Mouse (Mus musculus) MEL (cell line): ENCODE data around the gene Gdi2.
"Not testable (repeated sequence)": the region's sequence is repeated elsewhere in the genome, so short reads cannot be mapped to it uniquely, and the experiment has no call there.

Source experiments
- CHD2 ChIP-seq: IDR thresholded peaks from 2 replicates; pipeline ENCODE4 v1.6.1; 2011; ENCODE audit warnings: low read length, improper control_type of control experiment
- CTCF ChIP-seq, 3 experiments: IDR thresholded peaks in 2 of 3; conservative IDR thresholded peaks in 1 of 3; 2 replicates each; pipeline ENCODE4 v1.5.1; 2011 to 2012; ENCODE audit warnings: low read length in 3 of 3, low read depth in 2 of 3, mild to moderate bottlenecking in 2 of 3, improper control_type of control experiment in 1 of 3, inconsistent platforms in 1 of 3, mixed read lengths in 1 of 3, moderate library complexity in 1 of 3; ENCODE audit not compliant: control insufficient read depth in 1 of 3, insufficient read depth in 1 of 3, poor library complexity in 1 of 3, severe bottlenecking in 1 of 3
- GATA1 ChIP-seq: IDR thresholded peaks from 2 replicates; pipeline ENCODE4 v1.6.1; 2011; ENCODE audit warnings: low read depth, low read length, improper control_type of control experiment
- HCFC1 ChIP-seq: IDR thresholded peaks from 2 replicates; pipeline ENCODE4 v1.6.1; 2012; ENCODE audit warnings: low read depth, mild to moderate bottlenecking, inconsistent platforms, low read length, improper control_type of control experiment, moderate library complexity
- NRF1 ChIP-seq: IDR thresholded peaks from 2 replicates; pipeline ENCODE4 v1.6.1; 2014; ENCODE audit warnings: low read depth, mild to moderate bottlenecking, inconsistent platforms, low read length, improper control_type of control experiment, moderate library complexity; ENCODE audit not compliant: poor library complexity, insufficient read depth, severe bottlenecking
- RCOR1 ChIP-seq: IDR thresholded peaks from 2 replicates; pipeline ENCODE4 v1.6.1; 2012; ENCODE audit warnings: low read depth, mild to moderate bottlenecking, inconsistent platforms, low read length, improper control_type of control experiment
- USF1 ChIP-seq: IDR thresholded peaks from 2 replicates; pipeline ENCODE4 v1.6.1; 2014; ENCODE audit warnings: low read depth, mild to moderate bottlenecking, inconsistent platforms, low read length, improper control_type of control experiment, moderate library complexity
- ZC3H11A ChIP-seq: IDR thresholded peaks from 2 replicates; pipeline ENCODE4 v1.6.1; 2012; ENCODE audit warnings: low read depth, mild to moderate bottlenecking, inconsistent platforms, low read length, improper control_type of control experiment
- ZNF384 ChIP-seq: IDR thresholded peaks from 2 replicates; pipeline ENCODE4 v1.6.1; 2012; ENCODE audit warnings: low read depth, mild to moderate bottlenecking, inconsistent platforms, low read length, improper control_type of control experiment

DNA sequence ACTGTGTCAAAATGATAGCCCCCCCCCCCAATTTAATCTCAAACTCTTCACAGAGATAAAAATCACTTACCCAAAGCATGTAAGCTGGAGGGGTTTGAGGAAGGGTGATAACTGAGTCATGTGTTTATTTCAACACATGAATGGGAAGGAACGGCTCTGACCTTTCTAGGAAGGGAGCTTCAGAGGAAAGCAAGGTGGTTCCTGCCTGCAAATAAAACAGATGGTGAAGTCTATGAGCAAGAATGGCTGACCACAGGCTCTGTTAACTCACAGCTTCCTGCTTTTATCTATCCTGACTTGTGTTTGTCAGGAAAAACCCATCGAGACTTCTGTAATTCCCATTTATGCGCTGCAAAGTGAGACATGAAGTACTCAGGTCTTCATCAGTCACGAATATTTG is 18.5 kb upstream of the Gdi2 start:
- not testable (repeated sequence) for TF ChIP-seq CTCF (IDR thresholded peaks at IDR 0.05 in 2 of 3, conservative IDR thresholded peaks at IDR 0.05 in 1 of 3; ENCODE audit: control insufficient read depth in 1 of 3, insufficient read depth in 1 of 3, low read depth in 2 of 3, low read length in 3 of 3, poor library complexity in 1 of 3, severe bottlenecking in 1 of 3); GATA1; USF1; ZC3H11A; CHD2; RCOR1; ZNF384; HCFC1; NRF1
